Mouse (Mus musculus) adrenal gland, adult 8-10 months (tissue): ENCODE measurements around the gene Frem1. TPM values are rescaled to one million over a fixed set of nuclear protein-coding genes. Genes with fewer than 3 reads are reported as not detected.

Experiments used
- DNase-seq: peaks from one replicate; pipeline ENCODE4 v3.0.0; 2022
- total RNA-seq, 4 experiments: library from RNA; stranded (reverse); gene quantifications; 2 replicates each; pipeline ENCODE4 v1.2.4; 2022

Gene Frem1
- total RNA-seq, 4 experiments from 2014 or later = 0.75 to 2.0 (median 1.2) TPM

DNA sequence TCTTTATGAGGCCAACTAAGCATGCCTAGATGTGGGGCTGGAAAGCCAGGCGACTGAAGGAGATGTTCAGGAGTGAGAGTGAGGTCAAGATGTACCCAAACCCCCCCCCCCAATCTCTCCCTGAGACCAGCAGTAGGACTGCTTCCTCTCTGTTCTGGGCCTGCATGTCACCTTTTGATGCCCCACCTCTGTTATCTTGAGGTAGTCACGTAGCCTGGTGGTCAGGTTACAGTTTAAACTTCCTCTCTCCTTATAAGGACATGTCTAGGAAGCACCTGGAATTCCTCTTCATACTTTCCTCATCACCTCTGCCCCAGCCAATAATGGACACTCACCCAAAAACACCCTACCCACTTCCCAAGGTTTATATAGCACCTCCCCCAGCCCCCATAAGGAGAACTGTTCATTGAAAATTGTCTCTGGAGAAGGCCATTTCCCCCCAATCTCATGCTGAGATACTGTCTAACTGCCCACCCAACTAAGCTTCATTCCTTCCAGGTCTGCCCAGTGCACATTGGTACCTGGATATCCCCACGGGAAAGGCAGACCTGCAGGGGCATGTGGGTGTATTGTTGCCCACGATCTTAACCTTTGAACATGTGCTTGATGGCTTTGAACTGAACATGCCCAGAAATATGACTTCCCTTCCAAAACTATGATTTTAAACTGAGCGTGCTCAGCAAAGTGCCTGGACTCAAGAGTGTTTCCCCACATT lies 184.3 kb downstream of the Frem1 start:
- DNase-seq = no peak

DNA sequence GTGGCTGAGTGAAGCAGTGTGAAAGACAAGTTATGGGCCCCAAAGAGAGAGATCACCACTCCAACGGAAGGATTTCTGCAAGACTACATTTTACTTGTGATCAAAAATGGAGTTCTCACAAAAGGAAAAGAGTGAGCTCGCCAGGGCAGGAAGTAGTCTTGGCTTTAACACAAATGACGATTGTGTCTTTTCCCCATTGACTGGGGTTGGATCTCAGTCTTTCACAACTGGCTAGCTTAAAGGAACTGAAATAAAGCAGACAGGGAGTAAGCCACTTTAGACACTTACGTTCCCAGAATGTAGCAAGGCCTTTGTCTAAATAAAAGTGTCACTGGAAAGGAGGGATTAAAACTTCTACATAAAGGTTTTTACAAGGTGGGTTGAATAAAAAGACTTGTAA lies 185.0 kb downstream of the Frem1 start:
- no peak for DNase-seq

DNA sequence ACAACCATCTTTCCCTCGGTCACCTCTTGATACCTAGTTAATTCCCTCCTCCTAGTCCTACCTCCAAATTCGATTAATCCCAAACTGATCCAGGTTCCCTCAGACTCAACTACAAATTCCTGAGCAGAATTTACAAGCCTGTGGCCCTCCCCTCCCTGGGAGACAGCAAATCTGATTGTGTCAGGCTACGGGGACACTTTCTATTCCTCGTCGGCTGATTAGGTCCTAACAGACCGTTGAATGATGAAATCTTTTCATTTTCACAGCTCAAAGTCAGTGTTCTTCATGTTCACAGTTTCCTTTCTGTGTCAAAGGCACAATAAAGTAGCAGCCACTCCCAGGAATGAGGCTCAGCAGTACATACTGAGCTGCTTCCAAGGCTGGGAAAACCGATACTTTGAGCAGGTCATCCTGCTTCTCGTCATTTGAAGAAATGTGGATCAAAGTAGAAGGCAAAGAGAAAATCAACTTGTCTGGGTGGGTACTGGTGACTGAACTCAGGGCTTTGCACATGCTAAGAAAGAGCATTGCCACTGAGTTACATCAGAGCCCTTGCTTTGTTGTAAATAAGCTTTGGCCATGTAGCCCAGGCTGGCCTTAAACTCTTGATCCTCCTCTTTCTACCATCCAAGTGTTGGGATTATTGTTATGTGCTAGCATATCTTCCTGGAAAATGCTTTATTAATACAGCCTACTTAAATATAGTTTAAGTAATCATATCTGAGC lies 187.0 kb downstream of the Frem1 start:
- no peak for DNase-seq

DNA sequence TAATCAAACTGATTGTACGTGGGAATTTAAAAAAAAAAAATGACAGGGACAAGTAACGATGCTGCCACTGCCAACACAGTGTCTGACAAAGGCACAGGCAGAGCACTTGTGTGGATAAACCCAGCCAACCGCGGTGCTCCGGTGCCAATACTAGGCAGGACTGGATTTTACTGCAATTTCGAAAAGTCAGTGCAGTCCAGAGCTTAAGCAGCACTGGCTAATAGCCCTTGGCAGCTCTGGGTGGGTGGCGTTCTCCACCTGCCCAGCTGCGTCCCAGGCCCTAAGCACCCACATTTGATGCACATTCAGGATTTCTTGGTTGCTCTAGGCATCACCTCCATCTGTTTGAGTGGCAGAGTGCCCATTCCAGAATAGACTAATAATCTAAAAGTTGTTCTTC lies 188.8 kb downstream of the Frem1 start:
- no peak for DNase-seq

DNA sequence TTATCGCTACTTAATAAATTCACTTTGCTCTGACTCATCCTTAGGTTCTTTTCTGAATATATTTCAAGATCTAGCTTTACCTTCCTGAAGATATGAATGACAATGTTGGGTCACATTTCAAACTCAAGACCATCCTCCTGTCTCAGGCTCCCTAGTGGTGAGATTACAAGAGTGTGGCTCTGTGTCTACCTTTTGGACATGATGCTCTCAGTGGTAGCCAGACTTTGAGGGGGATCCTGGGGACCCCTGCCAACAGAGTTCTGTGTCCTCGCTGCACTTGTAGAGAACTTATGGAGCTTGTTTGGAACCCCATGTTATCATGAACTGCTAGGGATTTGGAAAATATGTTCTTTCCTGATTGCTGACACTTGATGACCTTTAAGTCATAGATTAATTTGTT lies 190.7 kb downstream of the Frem1 start:
- no peak for DNase-seq

DNA sequence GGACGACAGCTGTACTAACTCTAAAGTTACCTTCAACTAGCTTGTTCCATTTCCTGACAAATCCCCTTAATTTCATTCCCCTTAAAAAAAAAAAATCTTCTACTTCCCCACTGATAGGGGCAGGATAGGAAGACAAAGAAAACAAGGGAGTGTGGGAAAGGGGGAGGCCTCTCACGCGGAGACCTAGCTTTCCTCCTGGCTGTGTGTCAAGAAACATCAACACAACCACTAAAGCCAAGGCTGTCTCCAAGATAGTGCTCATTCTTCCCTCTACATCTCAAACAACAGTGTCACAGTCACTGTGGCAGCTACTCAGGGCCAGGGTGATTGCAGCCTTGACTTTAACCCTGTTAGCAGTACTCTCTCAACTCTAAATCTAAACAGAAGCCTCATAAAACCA lies 191.6 kb downstream of the Frem1 start:
- no peak for DNase-seq

DNA sequence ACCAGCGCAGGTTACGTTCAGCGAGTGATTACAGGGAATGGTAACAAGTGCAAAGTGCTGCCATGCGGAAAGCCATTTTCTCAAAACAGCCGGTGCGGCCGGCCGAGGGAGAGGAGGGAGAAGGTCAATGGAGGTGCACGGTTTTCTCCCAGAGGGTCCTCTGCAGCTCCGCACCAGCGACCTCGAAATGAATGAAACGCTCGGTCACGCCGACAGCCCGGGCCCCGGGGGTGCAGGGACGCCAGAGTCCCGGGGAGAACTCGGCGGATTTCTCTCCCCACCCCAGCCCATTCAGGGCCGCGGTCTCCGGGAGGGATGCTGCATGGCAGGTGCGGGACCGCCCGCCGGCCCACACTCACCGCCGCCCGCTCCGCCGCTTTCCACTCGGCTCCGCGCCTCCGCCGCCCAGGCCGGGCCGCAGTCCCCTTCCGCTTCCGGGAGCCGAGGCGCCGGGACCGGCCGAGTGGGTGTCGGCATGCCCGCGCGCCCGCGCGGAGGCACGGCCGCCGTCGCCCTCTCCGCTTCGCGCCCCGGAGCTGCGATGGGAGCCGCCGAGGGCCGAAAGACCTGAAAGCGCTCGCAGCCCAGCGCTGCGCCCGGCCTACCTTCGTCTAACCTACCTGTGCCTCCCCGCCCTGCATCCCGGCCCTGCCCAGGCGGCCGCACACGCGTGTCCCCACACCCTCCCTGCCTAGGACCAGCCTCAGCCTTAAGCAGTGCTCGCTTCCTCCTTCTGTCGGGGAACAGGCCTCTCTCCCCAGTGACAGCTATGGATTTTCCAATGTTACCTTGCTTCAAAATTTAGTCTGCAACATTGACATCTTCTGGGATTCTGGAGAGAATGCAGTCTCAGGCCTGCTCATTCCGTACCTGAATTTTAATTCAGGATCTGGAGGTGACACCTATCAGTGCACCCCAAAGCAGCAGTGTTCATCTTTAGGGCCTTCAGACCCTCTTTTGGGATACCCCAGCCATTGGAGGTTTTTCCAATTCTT lies 192.7 kb downstream of the Frem1 start, which contains the start of gene Zdhhc21:
Gene Zdhhc21 (minus strand): TSS at position 828 of the 995 bp plus-strand sequence.
- peak; percentile 59 for DNase-seq

DNA sequence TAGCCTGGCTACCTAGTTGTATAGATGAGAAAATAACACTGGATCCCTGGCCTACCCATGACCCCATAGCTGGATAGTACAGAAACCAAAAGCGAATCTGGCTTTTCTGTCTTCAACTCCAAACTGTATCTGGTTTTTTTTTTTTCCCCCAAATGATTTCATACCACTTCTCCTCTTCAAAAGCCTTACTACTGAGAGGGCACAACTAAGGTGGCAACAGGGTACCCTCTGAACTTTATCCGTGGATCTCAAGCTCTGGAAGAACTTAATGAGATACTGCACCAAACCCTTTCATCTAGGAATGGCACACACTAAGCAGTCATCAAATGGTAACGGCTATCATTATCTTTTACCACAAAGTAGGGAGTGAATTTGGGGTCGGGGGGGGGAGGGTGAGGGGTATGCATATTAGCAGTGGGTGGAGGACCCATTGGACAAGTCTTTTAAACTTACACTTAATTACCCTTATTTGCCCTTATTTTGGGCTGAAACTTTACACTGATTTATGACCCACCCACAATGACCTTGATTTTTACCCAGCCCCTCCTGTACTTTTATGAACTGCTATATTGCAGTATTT lies 193.6 kb downstream of the Frem1 start:
- no peak for DNase-seq

DNA sequence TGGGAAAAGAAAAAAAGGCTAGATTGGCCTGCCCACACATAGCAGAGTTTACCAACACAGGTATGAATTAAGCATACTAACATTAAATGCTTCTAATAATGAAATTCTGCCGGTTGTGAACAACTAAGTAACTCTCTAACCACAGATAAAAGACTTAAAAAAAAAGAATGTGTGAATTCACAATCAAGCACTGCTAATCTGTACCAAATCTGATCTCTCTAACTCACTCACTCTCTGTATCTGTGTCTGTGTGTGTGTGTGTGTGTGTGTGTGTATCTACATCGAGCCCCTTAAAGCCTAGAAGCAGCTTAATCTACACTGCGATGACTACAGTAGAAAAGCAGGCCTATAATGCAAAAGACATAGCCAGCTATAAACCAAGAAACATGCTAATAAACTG lies 195.2 kb downstream of the Frem1 start:
- no peak for DNase-seq

DNA sequence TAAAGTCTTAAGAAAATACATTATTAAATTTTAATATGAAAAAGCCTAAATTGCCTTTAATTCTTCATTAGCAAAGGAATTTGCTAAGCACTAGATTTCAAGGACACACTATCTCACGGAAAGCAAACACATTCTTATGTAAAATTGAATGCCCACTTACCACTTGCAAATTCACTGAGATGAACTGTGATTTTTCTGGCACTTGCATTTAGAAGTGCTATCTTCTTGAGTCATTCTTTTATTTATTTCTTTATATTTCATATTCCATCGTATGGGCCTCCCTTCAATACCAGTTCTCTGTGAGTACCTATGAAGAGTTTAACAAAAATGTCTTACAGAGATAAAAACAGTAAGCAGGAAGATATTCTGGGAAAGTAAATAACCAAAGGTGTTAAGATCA lies 198.3 kb downstream of the Frem1 start:
- DNase-seq = no peak

DNA sequence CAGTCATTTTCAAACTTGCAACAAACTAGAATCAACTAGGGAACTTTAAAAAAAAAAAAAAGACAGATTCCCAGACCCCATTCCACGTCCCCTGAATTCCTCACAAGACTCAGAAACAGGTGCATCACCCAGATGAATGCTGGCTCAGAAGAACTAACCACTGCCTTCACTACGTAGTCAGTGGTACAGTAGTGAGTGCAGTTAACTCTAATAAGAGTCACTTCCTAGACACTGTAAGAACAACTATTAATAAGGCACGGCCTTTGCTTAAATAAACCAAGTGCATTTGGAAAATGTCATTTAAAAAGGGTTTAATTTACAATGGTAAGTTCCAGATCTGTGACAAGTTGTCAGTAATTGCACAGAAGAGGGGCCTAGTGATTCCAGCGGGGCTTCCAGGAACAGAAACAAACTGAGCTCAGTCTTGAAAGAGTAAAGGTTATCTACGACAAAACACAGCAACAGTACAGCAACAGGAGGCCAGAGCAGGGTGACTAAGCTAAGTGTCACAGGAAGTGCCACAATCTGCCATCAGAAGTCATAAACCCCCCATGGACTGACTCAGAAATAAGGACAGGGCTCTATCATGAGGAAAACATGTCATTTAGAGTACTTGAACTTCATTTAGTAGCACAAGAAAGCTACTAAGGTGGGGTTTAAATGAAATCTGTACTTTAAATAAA lies 203.4 kb downstream of the Frem1 start:
- DNase-seq = no peak

Other genes with a start within 250 kb of the Frem1 start
- 10 to 100 TPM; 16.3 to 17.9 (median 17.0) TPM for gene Zdhhc21, start 192.4 kb downstream of the Frem1 start, total RNA-seq
- gene Cer1, start 167.2 kb downstream of the Frem1 start, total RNA-seq = not detected